Mouse (Mus musculus) kidney, adult 2 months (tissue): ENCODE data around the gene Dscam. TPM values are rescaled to one million over a fixed set of nuclear protein-coding genes. Genes with fewer than 3 reads are reported as not detected.

Experiments
- DNase-seq: peaks from one replicate; pipeline ENCODE4 v3.0.0; 2021
- H3K27ac ChIP-seq: fragments of 200-500 bp; 2 replicates; pipeline ENCODE4 v1.5.1; 2012; ENCODE audit warnings: low read depth, low read length, control low read depth, inconsistent platforms; ENCODE audit not compliant: insufficient read depth
- H3K27me3 ChIP-seq: fragments of 200-500 bp; replicated peaks from 2 replicates; pipeline ENCODE4 v1.6.1; 2012; ENCODE audit warnings: mild to moderate bottlenecking, moderate library complexity, low read length, inconsistent platforms; ENCODE audit not compliant: control insufficient read depth, insufficient read depth
- H3K36me3 ChIP-seq: fragments of 200-500 bp; 2 replicates; pipeline ENCODE4 v1.6.1; 2012; ENCODE audit warnings: mild to moderate bottlenecking, moderate library complexity, low read length, inconsistent platforms; ENCODE audit not compliant: control insufficient read depth, insufficient read depth
- H3K4me1 ChIP-seq: fragments of 200-500 bp; 2 replicates; pipeline ENCODE4 v1.6.1; 2011; ENCODE audit warnings: low read length; ENCODE audit not compliant: control insufficient read depth, insufficient read depth
- H3K4me3 ChIP-seq: fragments of 200-500 bp; 2 replicates; pipeline ENCODE4 v1.5.1; 2011; ENCODE audit warnings: mild to moderate bottlenecking, low read depth, low read length, control low read depth; ENCODE audit not compliant: insufficient read depth
- CTCF ChIP-seq: fragments of 200-500 bp; conservative IDR thresholded peaks from 2 replicates; pipeline ENCODE4 v1.5.1; 2011; ENCODE audit warnings: low read depth, mild to moderate bottlenecking, control low read depth, low read length, moderate library complexity, mixed read lengths; ENCODE audit not compliant: insufficient read depth, insufficient read length
- POLR2A ChIP-seq: fragments of 200-500 bp; IDR thresholded peaks from one replicate; pipeline ENCODE4 v1.6.1; 2011; ENCODE audit warnings: low read depth, low read length, control low read depth
- WGBS: fragments of 180-500 bp; shearing (Covaris S2); methylation state at CpG from one replicate; pipeline ENCODE4 v1.1.7; 2018; 5-methylcytosine and 5-hydroxymethylcytosine counted together
- polyA plus RNA-seq: library from polyadenylated mRNA; depleted of rRNA; stranded (reverse); fragments of >200 nt; gene quantifications from 2 replicates; pipeline ENCODE4 v1.2.3, GENCODE M21; 2012

Dscam gene
- polyA plus RNA-seq, 1 experiment = 0.06 TPM

GRCm38 (mm10) chr16:96959695-96960094, 210.9 kb downstream of the Dscam start:
- no peaks in the 10 kb centered on the region for H3K36me3 ChIP-seq
- TF ChIP-seq CTCF (no peak), POLR2A (no peak)
- DNase-seq = no peak
- H3K27ac ChIP-seq = no peak overlapping the region
- H3K27me3 ChIP-seq = no peaks in the 10 kb centered on the region
- H3K4me1 ChIP-seq = no peaks in the 10 kb centered on the region
- no peak overlapping the region for H3K4me3 ChIP-seq
- WGBS = 91% methylated on average over 3 of the region's 3 CpGs

- Histone ChIP-seq H3K27ac (no peak overlapping the region), H3K36me3 (no peaks in the 10 kb centered on the region), H3K4me1 (no peaks in the 10 kb centered on the region), H3K4me3 (no peak overlapping the region), H3K27me3 (no peaks in the 10 kb centered on the region)
- no peak for DNase-seq
- no peak for TF ChIP-seq POLR2A
- no peak for TF ChIP-seq CTCF
- 56% methylated on average over 11 of the region's 11 CpGs for WGBS
Measured at GRCm38 (mm10) chr16:96945468-96946302, 224.9 kb downstream of the Dscam start.

GRCm38 (mm10) chr16:96943648-96944047, 226.9 kb downstream of the Dscam start:
- no peak for TF ChIP-seq POLR2A
- no peak for TF ChIP-seq CTCF
- Histone ChIP-seq H3K4me1 (no peaks in the 10 kb centered on the region), H3K4me3 (no peak overlapping the region), H3K27me3 (no peaks in the 10 kb centered on the region), H3K36me3 (no peaks in the 10 kb centered on the region), H3K27ac (no peak overlapping the region)
- DNase-seq = no peak
- 91% methylated on average over 2 of the region's 2 CpGs for WGBS

GRCm38 (mm10) chr16:96934795-96935194, 235.8 kb downstream of the Dscam start:
- WGBS = 93% methylated on average over 2 of the region's 2 CpGs
- H3K27me3 ChIP-seq = no peaks in the 10 kb centered on the region
- no peaks in the 10 kb centered on the region for H3K4me1 ChIP-seq
- no peak overlapping the region for H3K27ac ChIP-seq
- DNase-seq = no peak
- TF ChIP-seq POLR2A = no peak
- H3K36me3 ChIP-seq = no peaks in the 10 kb centered on the region
- no peak overlapping the region for H3K4me3 ChIP-seq

- Histone ChIP-seq H3K27me3 (no peaks in the 10 kb centered on the region), H3K36me3 (no peaks in the 10 kb centered on the region), H3K4me1 (no peaks in the 10 kb centered on the region), H3K4me3 (no peak overlapping the region), H3K27ac (no peak overlapping the region)
- TF ChIP-seq CTCF (no peak), POLR2A (no peak)
- 80% methylated on average over 6 of the region's 6 CpGs for WGBS
- DNase-seq = no peak
Measured at GRCm38 (mm10) chr16:96932211-96932610, 238.3 kb downstream of the Dscam start.

- H3K36me3 ChIP-seq = no peaks in the 10 kb centered on the region
- H3K4me3 ChIP-seq = no peak overlapping the region
- no peak overlapping the region for H3K27ac ChIP-seq
- 89% methylated on average over 2 of the region's 2 CpGs for WGBS
- TF ChIP-seq CTCF (no peak), POLR2A (no peak)
- no peak for DNase-seq
- no peaks in the 10 kb centered on the region for H3K4me1 ChIP-seq
- no peaks in the 10 kb centered on the region for H3K27me3 ChIP-seq
Measured at GRCm38 (mm10) chr16:96931771-96932170, 238.8 kb downstream of the Dscam start.

- TF ChIP-seq CTCF (no peak), POLR2A (no peak)
- no peaks in the 10 kb centered on the region for H3K4me1 ChIP-seq
- H3K36me3 ChIP-seq = no peaks in the 10 kb centered on the region
- no peaks in the 10 kb centered on the region for H3K27me3 ChIP-seq
- 97% methylated on average over 1 of the region's 1 CpGs for WGBS
- H3K4me3 ChIP-seq = no peak overlapping the region
- no peak for DNase-seq
- no peak overlapping the region for H3K27ac ChIP-seq
Measured at GRCm38 (mm10) chr16:96928011-96928410, 242.5 kb downstream of the Dscam start.

GRCm38 (mm10) chr16:96927408-96927807, 243.1 kb downstream of the Dscam start:
- DNase-seq = no peak
- H3K4me1 ChIP-seq = no peaks in the 10 kb centered on the region
- no peaks in the 10 kb centered on the region for H3K27me3 ChIP-seq
- no peak overlapping the region for H3K4me3 ChIP-seq
- no peak overlapping the region for H3K27ac ChIP-seq
- no peak for TF ChIP-seq CTCF
- no peak for TF ChIP-seq POLR2A
- no peaks in the 10 kb centered on the region for H3K36me3 ChIP-seq
